Mouse (Mus musculus): Measurements from ENCODE around the gene Mcu.
A peak's percentile ranks its signal among the peaks of the same experiment; 100 is the strongest.

The Mcu gene

GRCm38 (mm10) chr10:59568665-59569480 is 47.6 kb downstream of the Mcu start:
- no peak for DNase-seq

DNA sequence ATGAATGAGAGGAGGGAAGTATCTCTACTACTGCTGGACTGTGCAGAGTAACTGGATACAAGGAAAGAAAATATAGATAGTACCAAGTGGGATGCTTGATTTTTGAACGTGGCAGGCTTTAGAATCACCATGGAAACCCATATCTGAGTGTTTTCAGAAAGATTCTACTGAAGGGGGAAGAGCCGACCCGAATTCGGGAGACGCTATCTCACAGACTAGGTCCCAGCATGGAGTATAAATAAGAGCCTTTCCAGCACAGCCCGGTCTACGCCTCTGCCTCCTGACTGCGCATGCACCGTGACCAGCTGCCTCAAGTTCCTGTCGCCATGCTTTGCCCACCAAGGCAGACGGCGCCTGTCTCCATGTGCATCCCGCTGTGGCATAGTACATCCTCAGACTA is 49.5 kb downstream of the Mcu start:
- DNase-seq = no peak

DNA sequence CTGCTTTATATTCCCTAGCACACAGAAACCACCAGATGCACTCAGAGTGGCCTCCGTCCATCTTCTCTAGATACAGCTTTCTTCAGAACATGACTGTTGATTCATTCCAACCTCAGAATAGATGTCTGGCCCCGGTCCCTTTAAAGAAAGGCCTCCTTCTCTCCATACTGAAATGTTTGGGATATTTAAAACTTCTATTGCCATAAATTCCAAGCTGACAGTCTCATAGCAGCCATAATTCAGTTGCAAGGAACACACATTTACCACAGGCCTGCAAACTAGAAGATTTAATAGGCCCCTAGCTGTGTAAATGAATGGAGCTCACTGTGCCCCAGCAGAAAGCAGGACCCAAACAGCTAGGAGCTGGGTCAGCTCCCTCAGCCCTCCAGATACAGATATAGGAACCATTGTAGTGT is 50.5 kb downstream of the Mcu start:
- no peak for DNase-seq

- DNase-seq = no peak
Observed at GRCm38 (mm10) chr10:59564551-59564950, 51.9 kb downstream of the Mcu start.

- DNase-seq = no peak
Observed at GRCm38 (mm10) chr10:59562511-59562910, 54.0 kb downstream of the Mcu start.

DNA sequence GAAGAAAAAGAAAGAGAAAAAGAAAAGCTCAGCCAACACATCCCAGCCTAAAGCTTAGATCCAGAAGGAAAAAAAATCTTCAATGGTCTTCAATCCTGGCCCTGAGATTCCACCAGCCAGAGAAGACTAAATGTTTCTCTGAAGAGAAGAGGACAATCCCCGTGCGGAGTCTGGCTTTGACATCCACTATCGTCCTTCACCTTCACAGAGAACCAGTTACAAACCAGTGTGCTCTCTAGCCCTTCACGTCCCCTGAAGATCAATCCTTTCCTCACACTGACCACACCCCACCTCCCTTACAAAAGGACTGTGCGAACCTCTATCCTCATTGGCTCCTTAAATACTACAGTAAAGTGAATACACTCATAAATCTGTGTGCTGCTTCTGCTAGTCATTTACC is 56.4 kb downstream of the Mcu start:
- no peak for DNase-seq

- DNase-seq = no peak
Observed at GRCm38 (mm10) chr10:59558602-59559001, 57.9 kb downstream of the Mcu start.

DNA sequence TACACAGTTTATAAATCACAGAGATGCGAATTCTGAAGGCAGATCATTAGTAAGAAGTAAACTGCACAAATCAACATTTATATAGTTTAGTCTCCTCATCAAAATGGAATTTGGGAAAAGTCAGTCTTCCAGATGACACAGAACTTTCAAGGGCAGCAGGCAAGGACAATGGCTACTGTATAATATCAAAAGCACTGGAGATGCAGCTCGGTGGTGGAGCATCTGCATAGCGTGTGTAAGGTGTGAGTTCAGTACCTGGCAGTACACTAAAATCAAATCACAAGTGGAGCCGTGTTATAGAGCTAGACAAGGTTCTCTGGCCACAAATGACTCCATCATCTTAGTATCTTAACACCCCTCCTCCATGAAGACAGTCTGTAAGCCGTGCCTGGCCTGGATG is 58.3 kb downstream of the Mcu start:
- no peak for DNase-seq

DNA sequence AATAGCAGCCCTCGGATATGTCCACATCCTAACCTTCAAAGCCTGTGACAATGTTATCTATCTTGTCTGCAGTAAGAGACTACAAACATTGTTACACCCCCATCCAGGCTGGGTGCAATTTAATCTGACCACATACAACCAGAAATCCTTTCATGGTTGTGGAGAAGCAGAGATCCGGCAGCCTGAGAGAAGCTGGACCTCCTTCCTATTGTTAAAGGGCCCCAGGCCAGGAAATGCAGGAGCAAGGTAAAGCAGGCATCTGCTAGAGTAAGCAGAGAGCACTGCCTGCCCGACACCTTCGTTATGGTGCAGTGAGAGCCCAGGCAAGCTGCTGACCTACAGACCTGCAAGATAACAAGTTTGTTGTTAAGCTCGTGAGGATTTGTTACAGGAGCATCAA is 60.0 kb downstream of the Mcu start:
- DNase-seq = no peak

- DNase-seq = no peak
Observed at GRCm38 (mm10) chr10:59554243-59554642, 62.2 kb downstream of the Mcu start.

- DNase-seq = no peak
Observed at GRCm38 (mm10) chr10:59552456-59552855, 64.0 kb downstream of the Mcu start.

DNA sequence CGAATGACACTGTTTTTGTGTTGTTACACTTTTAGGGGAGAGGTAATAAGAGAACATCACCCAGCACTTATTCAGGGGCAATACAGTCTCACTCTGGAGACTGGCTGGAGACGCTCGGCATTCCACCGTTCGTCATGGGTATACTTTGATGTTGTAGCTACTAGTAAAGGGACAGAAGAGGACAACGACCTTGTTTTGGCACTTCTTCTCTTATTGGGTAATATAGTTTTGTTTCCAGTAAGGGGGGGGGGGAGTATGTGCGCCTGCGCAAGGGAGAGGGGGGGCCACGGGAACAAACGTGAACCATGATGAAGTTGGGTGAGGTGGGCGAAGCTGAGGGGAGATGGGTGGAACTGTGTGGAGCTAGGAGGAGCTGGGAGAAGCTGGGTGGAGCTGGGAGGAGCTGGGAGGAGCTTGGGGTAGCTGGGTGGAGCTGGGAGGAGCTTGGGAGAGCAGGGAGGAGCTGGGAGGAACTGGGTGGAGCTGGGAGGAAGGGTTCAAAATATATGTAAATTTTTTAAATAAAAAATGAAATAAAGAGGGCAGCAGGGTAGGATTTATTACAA is 67.6 kb downstream of the Mcu start:
- no peak for DNase-seq

GRCm38 (mm10) chr10:59548211-59548610 is 68.3 kb downstream of the Mcu start:
- DNase-seq = no peak

DNA sequence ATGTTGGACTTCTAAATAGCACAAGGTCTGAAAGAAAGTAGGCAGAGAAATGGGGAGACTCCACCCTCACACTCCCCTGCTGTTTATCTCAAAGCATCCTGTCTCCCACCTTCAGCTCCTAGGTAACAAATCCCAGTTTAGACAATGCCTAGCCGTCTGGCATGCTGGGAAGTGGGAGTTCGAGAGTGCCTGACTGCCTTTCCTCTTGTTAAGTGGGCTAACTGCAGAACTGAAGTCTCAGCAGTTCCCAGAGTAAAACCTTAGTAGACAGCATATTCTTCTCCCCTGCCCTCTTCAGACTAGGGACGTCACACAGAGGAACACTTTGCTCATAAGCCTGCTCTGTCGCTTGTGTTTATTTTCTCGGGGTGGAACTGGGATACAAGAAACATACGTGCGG is 69.1 kb downstream of the Mcu start:
- no peak for DNase-seq

- no peak for DNase-seq
Observed at GRCm38 (mm10) chr10:59545169-59545568, 71.3 kb downstream of the Mcu start.

DNA sequence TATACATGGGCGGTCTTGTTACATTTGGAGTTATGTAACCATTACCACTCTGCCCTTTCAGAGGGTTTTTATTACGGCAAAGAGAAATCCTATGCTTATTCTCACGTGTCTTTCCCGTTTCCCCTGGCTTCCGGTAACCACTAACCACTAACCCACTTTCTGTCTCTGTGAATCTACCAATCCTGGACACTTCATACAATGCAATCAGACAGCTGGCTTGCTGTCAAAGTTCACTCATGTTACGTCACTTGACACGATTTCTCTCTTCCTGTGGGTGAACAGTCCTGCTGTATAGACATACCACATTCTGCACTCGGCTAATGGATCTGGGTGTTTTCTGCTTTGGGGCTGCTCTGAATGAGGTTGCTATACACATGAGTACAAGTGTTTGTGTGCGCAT is 73.1 kb downstream of the Mcu start:
- DNase-seq = no peak

DNA sequence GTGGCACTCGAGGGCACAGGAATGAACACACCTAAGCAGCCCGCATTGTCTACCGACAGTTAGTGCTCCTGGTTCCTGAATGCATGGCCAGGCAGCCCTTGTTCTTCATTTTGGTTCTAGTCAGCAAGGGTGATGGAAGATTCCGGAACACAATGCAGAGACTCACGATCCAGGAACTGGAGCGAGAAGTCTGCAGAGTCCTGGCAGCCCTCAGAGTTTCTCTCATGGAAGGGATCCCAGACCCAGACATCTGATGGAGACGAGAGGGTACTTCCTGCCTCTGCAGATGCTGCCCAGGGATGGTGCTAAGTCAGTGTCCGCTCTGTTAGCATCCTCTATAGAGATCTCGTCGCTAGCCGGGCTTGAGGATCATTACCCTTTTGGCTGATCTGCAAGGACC is 75.0 kb downstream of the Mcu start:
- DNase-seq = no peak

- DNase-seq = no peak
Observed at GRCm38 (mm10) chr10:59540596-59540995, 75.9 kb downstream of the Mcu start.

GRCm38 (mm10) chr10:59540081-59540480 is 76.4 kb downstream of the Mcu start:
- DNase-seq = peak; percentile 35

GRCm38 (mm10) chr10:59539533-59539875 is 77.0 kb downstream of the Mcu start:
- DNase-seq = peak; percentile 54

GRCm38 (mm10) chr10:59538767-59539532 is 77.5 kb downstream of the Mcu start:
- DNase-seq = peak; percentile 59

DNA sequence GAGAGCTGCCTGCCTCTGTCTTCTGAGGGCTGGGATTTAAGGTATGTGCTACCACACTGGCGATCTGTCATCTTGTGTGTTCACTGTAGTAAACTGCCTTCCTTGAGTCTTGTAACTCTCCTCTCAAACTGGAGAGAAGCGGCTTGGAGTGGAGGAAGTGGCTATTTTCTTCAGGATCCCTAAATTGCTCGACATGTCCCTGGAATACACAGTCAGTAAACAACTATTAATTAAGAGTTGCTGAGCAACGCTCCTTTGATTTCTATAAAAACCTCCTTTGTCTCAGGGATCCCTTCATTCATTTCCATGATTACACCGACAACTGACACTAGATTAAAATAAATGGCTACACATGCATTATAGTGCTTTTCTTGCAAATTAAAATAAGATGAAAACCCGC is 78.4 kb downstream of the Mcu start:
- no peak for DNase-seq

GRCm38 (mm10) chr10:59537579-59537978 is 78.9 kb downstream of the Mcu start:
- DNase-seq = no peak

GRCm38 (mm10) chr10:59532256-59532655 is 84.2 kb downstream of the Mcu start:
- no peak for DNase-seq

Measured in thymus, postnatal 4 days (tissue).